Mouse (Mus musculus) G1E (cell line): ENCODE data around the gene Fam180a.

Experiments used
- CTCF ChIP-seq: IDR thresholded peaks from 2 replicates; pipeline ENCODE4 v1.5.1; 2012; ENCODE audit warnings: low read depth, low read length, inconsistent platforms, mixed read lengths
- GATA1 ChIP-seq: IDR thresholded peaks from 2 replicates; pipeline ENCODE4 v1.6.1; 2012; ENCODE audit warnings: borderline replicate concordance, low read length, inconsistent platforms, mixed read lengths
- TAL1 ChIP-seq: conservative IDR thresholded peaks from 2 replicates; pipeline ENCODE4 v1.6.1; 2012; ENCODE audit warnings: low read depth, low read length, inconsistent platforms, mixed read lengths

DNA sequence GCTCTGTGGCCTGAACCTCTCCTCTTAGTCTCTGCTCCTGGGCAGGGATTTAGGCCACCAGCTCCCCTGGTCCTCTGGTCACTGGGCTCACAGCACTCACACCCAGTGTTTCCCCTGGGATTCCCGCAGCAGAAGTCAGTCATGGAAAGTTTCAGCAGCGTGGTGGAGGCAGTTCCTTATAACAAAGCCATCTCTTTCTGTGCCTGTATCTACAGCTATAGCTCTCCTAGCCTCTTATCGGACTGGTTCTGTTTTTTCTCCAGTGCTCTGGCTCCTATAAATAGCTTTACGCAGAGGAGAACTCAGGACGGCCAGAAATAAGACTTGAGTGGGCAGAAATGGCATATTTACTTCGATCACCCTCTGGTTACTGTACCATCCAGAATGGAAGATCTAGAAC lies 27.6 kb downstream of the Fam180a start:
- no peak for TF ChIP-seq CTCF
- TF ChIP-seq GATA1 = no peak
- TF ChIP-seq TAL1 = no peak
